Mouse (Mus musculus): ENCODE measurements at regions not wholly inside any gene's neighbourhood (a gene's known extent, or its start where the extent isn't known, plus 50 kb on each side); places are given as distances from the start of the nearest gene placed in this dataset.

DNA sequence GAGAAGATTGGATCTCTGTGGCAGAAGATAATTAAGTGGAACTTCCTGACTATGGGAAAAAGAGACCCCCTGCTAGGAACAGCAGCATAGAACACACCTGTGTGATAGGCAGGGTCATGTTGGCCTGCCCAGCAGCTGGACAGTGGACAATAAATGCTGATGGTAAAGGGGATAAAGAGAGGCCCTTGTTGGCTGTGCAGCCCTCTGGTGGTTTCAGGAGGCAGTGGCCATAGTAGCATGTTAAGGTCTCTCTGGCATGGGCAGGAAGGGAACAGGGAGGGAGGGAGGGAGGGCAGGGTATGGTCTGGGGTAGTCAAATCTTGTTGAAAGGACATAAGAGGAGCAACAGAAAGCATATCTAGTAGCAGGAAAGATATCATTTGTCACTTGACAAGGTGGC, 58.7 kb upstream of the Slc35f3 start:
- TF ChIP-seq CTCF (IDR thresholded peaks at IDR 0.05; ENCODE audit: extremely low read depth, insufficient read depth, low read length) (0 out of 2 replicates have a peak, but pooled peaks have one; percentile 16), POLR2A (IDR thresholded peaks at IDR 0.05; ENCODE audit: extremely low read depth, insufficient read depth, low read length) (no peak)

Measured in cortical plate, adult 2 months (tissue).